Mouse (Mus musculus) fibroblast of lung, adult 2 months (primary cell): ENCODE measurements around the gene Il4ra.

Experiments used
- DNase-seq: peaks from one replicate; pipeline ENCODE4 v3.0.0-alpha.2; 2011; ENCODE audit warnings: low read depth

Il4ra gene

DNA sequence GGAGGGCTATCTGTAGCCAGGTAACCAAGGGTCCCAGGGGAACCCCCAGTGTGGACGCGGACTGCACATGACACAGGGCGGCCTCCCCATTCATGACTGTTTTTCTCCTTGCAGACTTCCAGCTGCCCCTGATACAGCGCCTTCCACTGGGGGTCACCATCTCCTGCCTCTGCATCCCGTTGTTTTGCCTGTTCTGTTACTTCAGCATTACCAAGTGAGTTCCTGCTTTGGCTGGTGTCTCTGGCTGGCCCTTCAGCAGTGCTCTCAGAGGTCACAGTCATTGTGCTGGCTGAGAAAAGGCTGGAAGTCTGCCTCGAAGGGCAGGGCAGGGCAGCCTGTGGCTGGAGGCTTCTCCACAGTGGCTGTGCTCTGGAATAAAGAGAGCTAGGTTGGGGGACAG lies 20.8 kb downstream of the Il4ra start:
- DNase-seq, result no peak

DNA sequence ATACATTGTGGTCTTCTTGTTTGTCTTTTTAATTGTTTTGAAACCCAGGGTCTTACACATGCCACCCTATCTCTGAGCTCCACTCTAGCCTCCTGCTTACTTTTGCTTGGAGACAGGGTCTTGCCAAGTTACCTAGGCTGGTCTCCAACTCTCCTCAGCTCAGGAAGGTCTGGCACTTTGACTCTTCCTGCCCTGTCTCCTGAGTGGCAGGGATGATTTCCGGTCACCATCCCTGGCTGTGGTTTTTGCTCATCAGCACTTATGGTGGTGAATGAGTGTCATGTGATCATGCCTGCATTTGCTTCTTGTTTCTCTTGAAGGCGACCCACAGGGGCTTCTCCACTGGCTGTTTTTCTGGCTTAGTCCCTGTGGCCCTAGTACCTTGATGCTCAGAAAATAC lies 21.9 kb downstream of the Il4ra start:
- no peak for DNase-seq

DNA sequence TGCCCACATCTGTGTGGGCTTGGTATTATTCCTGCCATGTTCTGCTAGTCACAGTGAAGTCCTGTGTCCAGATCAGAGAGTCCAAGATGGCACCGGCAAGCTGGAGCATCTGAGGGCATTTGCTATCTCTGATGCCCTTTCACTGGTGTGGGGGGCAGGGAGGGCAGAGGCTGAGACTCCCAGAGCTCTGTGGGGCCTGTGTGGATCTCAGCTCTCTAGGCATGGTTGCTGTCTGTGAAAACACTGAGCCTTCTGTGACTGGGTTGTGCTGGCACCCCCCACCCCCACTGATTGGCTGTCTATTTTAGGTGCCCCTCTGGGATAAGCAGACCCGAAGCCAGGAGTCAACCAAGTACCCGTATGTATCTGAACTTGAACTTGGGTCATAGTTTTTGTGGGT lies 22.9 kb downstream of the Il4ra start:
- DNase-seq, result no peak

DNA sequence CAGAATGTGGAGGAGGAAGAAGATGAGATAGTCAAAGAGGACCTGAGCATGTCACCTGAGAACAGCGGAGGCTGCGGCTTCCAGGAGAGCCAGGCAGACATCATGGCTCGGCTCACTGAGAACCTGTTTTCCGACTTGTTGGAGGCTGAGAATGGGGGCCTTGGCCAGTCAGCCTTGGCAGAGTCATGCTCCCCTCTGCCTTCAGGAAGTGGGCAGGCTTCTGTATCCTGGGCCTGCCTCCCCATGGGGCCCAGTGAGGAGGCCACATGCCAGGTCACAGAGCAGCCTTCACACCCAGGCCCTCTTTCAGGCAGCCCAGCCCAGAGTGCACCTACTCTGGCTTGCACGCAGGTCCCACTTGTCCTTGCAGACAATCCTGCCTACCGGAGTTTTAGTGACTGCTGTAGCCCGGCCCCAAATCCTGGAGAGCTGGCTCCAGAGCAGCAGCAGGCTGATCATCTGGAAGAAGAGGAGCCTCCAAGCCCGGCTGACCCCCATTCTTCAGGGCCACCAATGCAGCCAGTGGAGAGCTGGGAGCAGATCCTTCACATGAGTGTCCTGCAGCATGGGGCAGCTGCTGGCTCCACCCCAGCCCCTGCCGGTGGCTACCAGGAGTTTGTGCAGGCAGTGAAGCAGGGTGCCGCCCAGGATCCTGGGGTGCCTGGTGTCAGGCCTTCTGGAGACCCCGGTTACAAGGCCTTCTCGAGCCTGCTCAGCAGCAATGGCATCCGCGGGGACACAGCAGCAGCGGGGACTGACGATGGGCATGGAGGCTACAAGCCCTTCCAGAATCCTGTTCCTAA lies 24.0 kb downstream of the Il4ra start:
- no peak for DNase-seq

DNA sequence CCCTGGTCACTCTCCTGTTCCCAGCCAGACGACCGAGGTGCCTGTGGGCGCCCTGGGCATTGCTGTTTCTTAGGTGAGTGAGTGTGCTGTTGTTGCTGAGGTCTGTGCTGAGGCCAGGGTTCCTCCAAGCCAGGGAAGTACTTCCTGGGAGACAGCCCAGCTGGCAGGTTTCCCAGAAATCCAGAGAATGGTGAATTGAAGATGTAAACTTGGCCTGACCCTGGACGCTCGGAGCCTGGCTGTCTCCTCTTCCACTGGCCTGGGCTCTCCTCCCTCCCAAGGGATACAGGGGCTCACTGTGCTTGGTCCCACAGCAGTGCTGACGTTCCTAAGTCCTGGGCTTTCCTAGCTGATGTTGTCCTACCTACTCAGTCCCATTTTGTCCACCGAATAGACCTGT lies 25.1 kb downstream of the Il4ra start:
- no peak for DNase-seq

DNA sequence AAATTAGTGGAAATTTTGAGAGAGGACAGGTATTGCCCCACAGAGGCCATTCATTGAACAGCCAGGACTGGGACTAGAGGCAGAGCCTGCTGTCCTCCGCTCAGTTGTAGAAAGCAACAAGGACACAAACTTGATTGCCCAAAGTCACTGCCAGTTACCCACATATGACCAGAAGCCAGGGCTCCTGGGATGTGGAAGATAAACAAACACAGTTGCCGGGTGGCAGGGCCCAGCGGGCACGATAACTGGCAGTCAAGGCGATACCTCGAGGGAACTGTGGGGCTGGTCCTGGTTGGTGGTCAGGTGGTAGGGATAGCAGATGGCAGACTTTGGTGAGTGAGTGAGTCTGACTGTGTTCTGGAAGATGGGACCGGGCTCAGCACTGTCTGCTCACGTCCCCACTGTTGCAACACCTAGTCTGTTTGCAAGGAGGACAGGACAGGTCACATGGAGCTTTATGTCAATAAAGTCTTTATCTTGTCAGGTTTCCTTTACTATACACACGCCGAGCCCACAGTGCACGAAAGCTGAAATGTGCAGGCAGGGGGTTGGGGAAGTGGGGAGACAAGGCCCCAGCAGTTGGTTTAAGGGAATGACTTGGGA lies 25.7 kb downstream of the Il4ra start:
- DNase-seq, result no peak

DNA sequence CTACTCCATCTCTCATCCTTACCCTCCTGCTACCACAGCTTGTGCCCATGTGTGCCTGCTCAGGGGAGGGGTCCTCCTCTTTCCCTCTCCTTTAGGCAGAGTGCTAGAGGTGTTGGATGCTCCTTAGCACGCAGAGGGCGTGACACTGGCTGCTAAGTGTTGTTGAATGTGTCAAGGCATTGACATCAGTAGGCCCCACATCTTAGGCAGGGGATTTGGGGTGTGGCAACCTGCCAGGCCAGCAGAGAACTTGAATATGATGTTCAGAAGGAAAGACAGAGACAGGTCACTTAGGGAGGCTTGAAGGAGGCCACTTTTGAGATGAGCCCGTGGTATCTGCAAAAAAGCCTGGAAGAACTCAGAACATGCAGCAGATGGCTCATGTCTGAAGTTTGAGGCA lies 26.2 kb downstream of the Il4ra start:
- no peak for DNase-seq

DNA sequence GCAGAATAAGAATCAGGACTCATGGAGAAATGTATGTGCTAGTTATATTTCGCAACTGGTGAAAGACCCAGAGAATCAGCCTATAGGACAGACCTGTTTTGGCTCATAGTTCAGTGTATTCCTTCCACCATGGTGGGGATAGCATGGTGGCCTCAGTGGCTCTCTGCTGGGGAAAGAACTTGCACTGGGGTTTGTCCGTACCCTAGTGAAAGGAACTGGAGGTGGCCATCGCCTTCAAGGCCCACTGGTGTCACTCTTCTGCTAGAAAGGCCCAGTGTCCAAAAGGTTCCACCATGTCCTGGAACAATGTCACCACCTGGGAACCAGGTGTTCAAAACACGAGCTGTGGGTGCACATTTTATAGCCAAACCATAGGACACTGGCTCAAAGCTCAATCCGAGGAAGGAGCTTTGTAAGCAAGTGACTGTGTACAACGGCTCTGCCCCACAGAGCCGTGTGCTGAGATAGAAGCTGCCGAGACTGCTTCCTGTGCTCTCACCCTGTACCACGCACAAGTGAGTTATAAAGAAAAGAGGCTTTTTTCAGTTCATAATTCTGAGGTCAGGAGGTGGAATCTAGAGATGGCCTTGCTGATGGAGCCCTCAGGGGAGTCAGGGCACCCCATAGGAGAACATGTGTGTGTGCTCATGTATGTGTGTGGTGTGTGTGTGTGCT lies 27.8 kb downstream of the Il4ra start:
- DNase-seq, result no peak

DNA sequence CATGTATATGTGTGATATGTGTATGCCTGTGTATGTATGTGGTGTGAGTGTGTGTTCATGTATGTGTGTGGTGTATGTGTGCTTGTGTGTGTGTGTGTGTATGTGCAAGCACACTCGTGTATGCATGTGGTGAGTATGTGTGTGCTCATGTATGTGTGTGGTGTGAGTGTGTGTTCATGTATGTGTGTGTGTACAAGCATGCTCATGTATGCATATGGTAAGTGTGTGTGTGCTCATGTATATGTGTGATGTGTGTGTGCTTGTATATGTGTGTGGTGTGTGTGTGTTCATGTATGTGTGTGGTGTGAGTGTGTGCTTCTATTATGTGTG lies 28.3 kb downstream of the Il4ra start:
- no peak for DNase-seq

DNA sequence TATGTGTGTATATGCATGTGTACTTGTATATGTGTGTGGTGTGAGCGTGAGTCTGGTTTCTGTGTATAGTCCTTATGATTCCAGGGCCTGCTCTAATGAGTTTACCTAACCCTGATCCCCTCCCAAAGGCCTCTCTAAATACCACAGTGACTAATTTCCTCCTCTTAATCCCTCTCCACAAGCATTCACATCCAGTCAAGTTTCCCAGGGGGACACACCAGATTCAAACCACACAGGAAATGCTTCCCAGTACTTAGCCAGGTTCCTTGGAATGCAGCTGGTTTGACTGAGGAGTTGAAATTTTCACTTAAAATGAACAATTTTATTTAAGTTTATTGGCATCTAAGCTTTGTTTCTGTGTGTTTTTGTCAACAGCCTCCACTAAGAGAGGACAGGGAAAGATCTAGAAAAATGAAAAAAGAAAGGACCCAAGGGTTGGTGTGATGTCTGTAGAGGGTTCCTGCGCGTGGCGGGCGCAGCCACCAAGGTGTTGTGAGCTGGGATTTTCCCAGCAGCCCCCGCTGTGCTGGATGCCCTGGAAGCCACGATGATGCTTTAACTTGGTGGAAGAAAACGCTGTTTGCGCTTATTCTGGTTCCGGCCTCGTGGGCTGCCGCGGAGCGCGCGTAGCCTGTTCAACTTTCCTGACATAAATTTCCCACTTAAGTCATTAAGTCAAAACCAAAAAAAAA lies 28.9 kb downstream of the Il4ra start:
- no peak for DNase-seq

DNA sequence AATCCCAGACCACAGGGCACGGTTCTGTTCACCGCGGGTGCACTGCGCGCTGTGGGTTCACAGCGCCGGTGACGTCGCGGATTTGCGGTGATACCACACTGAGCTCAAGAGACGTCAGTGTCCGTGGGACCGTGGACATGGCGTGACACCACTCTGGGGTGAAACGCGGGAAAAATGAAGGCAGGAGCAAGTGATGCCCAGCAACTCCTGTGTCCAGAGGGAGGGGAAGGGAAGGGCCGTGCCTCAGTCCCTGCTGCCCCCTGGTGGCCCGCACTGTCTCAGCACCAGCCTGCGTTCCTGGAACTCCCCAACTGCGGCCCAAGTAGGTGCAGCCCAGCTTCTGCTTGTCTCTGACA lies 29.4 kb downstream of the Il4ra start:
- no peak for DNase-seq

DNA sequence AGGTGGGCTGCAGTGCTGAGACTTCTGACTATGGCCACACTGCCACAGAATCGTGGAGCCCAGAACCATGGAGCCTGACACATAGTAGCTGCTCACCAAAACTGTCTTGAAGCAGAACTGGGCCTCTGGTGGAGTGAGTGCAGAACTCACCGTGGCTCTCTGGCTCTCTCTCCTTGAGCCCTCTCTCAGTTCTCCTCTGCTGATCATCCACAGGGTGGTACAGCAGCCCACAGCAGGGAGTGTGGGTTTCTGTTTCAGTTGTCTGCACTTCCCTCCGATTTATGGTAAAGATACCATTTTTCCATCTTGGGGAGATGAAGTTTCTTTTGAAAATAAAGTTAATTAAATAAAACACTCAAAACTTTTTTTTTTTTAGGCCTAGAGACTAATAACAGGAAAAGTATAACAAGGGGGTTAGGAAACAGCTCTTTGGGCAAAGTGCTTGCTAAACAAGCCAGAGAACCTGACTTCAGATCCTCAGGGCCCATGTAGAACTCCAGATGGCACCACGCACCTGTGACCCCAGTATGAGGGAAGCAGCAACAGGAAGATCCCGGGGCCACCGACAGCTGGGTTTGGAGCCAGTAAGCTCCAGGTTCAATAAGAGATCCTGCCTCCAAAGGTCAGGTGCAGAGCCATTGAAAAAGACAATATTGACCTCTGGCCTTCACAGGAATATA lies 31.5 kb downstream of the Il4ra start:
- DNase-seq, result no peak

DNA sequence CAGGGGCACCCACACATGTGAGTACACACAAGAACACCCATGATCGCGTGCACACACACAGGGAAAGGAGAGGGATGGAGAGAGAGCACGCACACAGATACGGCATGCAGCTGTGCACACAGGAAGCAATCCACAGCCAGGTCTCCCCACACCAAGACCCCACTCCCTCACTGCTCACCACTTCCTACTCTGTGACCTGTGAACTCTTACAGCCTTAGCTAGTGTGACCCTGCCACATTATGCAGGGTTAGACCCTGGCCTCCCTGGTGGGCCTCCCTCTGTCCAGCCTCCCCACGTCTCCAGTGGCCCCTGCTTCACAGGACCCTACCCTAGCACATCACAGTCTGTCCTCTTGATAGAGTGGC lies 32.1 kb downstream of the Il4ra start:
- no peak for DNase-seq

DNA sequence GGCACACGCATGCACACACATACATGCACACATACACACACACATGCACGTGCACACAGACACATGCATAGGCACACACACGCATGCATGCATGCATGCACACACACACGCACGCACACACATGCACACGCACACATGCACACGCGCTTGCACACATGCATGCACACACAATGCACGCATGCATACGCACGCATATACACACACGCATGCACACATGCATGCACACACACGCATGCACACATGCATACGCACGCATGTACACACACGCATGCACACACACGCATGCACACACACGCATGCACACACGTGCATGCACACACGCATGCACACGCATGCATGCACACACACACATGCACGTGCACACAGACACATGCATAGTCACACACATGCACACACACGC lies 34.4 kb downstream of the Il4ra start:
- DNase-seq, result no peak

DNA sequence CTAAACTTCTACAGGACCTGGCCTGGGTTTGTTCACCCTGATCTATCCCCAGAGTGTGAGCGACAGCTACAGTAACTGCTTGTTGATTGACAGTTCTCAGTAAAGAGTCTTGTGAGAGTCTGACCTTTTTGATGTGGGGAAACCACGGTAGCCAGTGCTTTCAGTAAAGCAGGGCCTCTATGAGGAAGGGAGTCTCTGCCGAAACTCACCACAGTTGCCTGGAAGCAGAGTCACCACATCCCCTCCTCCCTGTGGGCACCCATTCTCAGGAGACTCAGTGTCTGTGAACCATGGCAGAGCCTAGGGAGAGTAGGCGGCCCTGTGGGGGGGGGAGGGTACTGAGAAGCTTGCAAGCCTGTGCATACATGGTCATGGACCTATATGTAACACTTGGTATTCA lies 36.8 kb downstream of the Il4ra start:
- DNase-seq, result no peak

DNA sequence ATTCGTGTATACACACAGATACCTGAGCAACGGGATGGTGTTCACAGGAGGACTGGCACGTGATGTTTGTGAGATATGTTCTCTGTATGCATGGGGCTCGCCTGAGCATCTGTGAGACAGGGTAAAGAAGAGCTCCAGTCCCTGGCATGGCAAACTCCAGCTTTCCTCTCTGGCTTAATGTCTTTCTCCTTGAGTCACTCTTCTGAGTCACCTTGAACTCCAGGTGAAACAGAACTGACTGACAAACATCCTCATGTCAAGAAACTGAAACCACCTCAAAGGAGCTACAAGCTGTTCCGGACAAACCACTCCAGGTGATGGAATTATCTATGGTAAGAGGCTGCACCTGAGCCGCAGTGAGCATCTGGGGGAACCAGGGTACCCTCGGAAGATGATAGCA lies 38.0 kb downstream of the Il4ra start:
- DNase-seq, result no peak

DNA sequence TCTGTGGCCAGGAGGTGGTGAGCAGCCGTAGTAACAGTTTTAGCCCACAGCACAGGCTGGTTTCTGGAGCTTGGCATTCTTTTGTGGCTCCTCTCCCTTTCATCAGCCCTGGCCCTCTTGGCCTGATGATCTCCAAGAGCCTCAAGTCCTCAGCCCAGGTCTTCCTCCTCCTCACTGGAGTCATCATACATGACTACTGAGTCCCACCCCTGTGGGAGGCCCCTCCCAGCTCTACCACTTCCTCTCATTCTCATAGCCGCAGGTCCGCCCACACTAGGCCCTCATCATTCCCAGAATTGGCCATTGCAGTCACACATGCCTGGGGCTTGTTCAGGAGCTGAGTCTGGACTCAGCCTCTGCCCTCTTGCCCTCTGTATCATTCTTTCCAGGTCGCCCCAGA lies 41.9 kb downstream of the Il4ra start:
- DNase-seq, result no peak

DNA sequence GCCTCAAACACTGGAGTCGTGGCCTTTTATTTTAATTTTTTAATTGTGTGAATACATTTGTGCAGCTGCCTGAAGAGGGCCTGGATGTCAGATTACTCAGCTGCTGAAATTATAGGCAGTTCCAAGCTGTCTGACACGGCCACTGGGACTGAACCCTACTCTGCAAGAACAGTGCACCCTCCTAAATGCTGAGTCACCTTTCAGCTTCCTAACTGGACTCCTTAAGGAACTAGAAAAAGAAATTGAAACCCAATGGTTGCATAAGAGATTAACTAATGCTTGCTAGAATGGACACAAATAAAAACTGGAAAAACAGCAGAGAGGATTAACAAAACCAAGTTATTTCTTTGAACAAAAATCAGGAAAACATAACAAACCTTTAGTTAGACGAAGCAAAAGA lies 44.5 kb downstream of the Il4ra start:
- DNase-seq, result peak; percentile 38

DNA sequence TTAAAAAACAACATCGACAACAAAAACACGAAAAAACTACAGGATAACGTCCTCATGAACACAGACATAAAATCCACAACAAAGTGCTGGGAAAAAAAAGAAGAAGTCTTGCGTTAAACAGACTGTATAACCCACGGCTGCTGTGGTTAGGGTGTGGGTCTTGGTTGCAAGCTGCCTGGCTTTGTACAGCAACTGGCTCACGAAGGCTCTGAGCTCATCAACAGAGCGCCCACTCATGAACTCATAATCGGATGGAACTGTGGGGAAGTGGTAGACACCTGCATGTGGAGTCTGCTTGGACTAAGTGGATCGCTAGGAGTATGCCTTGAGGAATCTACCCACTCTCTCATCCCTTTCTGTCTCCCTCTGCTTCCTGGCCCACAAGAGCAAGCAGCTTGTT lies 45.2 kb downstream of the Il4ra start:
- DNase-seq, result no peak

DNA sequence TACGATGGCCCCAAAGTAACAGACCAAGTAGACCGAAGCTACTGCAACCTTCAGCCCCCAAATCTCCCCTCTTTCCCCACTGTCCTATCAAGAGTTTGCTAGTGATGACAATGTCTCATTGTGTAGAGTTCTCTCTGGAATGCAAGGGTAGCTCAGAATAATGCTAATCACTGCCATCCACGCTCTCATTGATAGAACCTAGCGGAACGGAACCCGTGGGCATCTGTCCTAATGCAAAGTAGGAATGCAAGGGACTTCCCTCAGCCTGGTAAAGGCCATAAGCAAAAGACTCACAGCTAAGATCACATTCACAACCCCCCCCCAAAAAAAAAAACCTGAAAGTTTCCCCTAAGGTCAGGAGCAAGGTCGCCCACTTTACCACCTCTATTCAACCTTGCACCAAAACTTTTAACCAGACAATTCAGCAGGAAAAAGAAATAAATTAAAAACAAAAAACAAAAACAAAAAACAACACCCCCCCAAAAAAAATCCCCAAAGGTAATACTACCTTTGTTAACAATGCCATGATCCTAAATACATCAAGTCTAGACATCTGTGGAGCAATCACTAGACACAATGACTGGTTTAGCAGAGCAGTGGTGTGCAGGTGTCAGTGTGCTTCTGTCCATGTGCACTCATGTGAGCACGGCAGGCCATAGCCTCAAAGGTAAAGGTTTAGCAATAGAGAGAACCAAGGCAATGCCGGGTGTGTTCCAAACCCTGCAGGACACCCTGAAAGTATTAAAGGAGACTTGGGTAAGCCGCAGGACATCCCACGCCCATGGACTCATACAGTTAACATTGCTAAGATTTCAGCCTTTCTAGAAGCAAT lies 45.8 kb downstream of the Il4ra start:
- DNase-seq, result no peak

DNA sequence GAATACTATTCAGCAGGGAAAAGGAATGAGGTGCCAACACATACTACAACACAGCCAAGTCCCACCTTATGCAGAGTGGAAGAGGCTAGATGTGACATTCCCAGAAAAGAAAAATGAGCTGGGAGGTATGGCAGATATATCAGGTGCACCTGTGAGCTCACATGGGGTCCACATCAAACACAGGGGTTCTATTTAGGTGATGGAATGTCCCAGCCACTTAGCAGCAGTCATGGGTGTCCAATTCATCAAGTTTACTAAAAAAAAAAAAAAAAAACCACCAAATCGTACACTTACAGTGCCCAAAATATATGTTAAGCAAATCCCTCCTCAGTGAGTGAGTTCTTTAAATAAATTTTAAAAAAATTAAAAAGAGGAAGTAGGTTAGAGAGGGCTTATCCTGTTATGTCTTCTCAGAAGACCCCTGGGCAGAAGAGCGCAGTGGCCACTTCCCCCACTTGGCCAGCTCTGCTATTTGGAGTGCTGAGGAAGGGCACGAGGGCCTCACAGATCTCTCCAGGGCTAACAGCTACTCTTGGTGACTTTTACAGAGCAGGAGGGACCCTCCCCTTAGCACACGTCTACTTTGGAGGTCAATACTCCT lies 47.6 kb downstream of the Il4ra start:
- DNase-seq, result no peak
